Mouse (Mus musculus) retina, postnatal 1 day (tissue): ENCODE measurements around the gene Lrfn1.
"Not testable (repeated sequence)": the region's sequence is repeated elsewhere in the genome, so short reads cannot be mapped to it uniquely, and the experiment has no call there.

Experiments used
- DNase-seq: peaks from one replicate; pipeline ENCODE4 v3.0.0-alpha.2; 2012

The Lrfn1 gene

DNA sequence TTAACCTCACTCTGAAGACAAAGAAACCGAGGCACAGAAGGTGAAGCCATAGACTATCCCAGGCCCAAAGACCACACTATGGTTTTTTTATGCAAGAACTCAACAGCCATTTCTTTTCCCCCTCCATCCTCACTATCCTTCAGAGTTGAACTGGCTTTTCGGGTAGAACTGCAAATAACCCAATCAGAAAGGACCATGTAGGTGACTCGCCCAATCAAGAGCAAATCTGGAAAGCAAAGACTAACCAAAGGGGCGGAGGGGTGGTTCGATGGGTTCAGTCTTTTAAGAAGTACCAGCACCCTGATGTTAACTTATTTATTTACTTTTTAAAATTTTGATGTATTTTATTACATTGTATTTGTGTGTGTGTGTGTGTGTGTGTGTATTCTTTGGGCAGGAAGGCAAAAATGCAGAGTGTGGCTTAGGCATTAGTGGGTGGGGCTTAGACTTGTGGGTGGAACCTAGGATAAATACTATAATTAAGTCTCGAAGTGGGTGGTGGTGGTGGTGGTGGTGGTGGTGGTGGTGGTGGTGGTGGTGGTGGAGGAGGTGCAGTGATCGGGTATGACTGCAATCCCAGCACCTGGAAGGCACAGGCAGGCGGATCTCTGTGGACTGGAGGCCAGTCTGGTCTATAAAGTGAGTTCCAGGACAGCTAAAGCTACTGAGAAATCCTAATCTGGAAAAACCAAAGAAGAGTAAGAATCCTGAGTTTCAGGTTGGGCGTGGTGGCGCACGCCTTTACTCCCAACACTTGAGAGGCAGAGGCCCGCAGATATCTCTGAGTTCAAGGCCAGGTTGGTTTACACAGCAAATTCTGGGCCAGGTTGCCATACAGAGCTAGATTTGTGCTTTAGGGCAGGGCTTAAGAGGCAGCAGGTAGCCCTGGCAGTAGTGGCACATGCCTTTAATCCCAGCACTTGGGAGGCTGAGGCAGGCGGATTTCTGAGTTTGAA, 3.6 kb upstream of the Lrfn1 start:
- DNase-seq: no peak

DNA sequence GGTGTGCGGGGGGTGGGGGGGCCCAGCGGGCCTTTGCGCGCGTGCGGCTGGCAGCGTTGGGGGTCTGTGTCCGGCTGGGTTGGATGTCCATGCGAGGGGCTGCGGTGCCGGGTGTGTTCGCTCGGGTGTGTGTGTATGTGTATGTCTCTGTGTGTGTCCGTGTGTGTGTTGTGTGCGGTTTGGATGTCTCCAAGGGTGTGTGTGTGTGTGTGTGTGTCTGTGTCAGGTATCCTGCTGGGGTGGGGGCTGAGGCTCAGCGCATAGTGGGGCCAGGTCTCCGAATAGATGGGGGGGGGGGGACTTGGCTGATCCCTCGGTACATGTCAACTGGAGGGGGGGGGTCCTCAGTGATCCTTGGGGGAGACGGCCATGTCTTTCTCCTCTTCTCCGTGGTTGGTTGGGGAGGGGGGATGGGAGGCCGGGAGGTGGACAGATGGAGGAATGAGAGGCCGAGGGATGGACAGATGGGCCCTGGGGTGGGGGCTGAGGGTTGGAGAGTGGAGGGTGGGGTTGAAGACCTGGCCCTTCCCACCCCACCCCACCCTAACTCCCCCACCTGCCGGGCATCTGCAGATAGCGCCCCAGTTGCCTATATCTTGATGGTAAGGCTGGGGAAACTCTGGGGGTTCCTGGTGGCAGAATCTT, 703 bp downstream of the Lrfn1 start:
- DNase-seq: peak; percentile 46

DNA sequence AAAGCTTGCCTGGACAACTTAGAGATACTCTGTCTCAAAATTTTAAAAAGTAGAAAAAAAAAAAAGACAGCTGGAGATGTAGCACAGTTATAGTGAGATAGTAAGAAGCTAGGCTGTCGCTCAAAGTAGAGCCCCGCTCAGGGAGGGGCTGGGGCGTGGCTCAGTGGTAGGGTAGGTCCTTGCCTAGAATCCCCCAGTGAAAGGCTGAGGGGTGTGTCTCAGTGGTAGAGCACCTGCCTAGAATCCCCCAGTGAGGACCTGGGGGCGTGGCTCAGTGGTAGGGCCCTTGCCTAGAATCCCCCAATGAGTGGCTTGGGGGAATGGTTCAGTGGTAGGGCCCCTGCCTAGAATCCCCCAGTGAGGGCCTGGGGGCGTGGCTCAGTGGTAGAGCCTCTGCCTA, 8.6 kb downstream of the Lrfn1 start:
- no peak for DNase-seq

DNA sequence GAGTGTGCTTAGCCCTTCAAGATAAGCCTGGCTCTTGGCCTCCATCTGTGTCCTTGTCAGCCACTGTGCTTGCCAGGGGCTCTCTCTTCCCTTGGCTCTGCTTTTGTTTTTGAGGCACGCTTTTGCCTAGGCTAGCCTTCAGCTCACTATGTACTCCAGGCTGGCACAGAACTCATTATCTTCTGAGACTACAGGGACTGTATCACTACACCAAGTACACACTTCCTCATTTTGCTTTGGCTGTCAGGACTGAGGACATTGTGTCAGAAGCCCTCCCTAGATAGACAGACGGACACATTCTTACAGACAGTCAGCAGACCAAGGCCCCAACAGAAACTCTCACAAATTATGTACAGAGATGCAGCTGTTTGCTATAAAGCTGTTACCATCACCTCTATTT, 11.0 kb downstream of the Lrfn1 start:
- DNase-seq: no peak

DNA sequence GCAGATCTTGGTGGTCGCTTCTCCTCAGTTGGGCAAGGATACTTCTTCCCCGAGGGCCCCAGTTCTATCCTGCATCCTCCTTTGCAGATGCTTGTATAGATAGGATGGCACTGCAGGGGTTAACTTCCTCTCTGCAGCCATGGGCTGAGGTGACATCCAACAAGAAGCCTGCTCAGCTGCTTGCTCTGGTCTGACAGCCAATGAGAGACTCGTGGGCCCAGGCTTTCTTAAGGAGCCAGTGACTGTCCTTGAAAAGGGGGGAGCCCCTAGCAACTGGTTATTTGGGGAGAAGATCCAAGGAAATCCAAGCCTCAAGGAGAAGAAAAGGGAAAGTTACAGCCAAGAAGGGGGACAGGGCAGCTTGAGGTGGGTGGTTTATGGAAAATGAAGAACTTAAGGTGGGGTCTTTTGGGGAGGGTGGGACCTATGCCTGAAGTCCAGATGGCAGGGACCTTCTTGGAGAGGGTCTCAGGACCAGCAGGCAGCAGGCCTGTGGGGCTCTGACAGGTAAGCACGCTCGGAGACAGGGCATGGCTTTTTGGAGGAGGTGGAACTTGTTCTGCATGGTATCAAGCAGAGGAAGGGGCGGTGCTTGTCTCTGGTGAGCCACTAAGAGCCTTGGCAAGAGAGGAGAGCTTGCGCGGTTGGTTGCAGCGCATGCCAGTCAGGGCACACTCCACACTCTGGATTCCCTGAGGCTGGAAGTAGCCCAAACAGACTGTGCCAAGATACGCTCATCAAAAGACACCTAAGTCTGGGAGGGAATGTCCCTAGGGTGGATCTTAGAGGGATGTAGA, 12.8 kb downstream of the Lrfn1 start:
- DNase-seq: peak; percentile 71

DNA sequence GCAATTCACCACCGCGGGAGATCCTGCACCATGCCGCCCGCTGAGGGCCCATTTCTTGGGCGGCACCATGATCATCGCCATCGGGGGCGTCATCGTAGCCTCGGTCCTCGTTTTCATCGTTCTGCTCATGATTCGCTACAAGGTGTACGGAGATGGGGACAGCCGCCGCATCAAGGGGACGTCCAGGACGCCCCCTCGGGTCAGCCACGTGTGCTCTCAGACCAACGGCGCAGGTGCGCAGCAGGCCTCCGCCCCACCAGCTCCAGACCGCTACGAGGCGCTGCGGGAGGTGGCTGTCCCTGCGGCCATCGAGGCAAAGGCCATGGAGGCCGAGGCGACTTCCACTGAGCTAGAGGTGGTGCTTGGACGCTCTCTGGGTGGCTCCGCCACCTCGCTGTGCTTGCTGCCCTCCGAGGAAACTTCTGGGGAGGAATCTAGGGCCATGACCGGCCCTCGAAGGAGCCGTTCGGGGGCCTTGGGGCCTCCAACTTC, 15.0 kb downstream of the Lrfn1 start:
- peak; percentile 39 for DNase-seq

DNA sequence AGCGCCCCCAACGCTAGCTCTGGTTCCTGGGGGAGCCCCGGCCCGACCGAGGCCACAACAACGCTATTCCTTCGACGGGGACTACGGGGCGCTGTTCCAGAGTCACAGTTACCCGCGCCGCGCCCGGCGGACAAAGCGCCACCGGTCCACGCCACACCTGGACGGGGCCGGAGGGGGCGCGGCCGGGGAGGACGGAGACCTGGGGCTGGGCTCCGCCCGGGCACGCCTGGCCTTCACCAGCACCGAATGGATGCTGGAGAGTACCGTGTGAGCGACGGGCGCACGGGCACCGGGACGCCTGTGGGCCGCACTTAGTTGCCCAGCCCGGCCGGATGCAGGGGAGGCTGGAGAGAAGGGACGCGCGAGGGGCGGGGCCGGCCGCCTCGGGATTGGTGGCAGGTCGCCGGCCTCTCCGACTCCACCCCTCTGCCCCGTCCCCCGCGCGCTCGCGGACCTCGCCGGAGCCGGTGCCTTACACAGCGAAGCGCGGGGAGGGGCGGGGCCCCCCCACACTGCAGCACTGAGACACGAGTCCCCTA, 15.5 kb downstream of the Lrfn1 start:
- peak; percentile 81 for DNase-seq

DNA sequence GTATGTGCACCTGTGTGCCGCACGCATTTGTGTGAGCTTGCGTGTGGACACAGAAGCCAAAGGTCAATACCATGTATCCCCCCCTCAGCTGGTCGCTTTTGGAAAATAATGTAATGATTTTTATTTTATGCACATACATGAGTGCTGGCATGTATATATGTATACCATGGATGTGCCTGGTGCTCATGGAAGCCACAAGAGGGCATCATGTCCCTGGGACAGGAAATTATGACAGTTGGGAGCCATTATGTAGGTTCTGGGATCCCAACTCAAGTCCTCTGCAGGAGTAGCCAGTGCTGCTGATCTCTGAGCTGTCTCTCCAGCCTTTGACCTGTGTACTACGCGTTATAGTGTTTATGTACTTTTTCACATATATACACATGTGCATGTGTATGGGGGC, 24.4 kb downstream of the Lrfn1 start:
- DNase-seq: no peak

DNA sequence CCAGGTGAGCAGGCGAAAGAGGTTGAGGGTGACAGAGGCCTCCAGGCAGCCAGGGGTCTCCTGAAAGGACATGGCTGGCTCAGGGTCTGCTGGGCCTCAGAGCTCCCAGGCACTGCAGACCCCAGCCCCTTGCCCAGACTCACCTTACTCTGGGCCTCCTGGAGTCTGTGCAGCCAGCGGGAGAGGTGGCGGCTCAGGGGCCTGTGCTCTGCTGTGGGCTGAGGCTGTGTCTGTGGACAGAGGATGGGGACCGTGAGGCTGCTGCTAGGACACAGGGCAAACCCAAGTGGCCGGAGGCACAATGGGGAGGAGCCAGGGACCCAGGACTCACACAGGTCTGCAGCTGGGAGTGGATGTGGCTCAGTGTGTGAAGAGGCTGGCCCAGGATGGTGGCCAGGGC, 25.6 kb downstream of the Lrfn1 start:
- no peak for DNase-seq

DNA sequence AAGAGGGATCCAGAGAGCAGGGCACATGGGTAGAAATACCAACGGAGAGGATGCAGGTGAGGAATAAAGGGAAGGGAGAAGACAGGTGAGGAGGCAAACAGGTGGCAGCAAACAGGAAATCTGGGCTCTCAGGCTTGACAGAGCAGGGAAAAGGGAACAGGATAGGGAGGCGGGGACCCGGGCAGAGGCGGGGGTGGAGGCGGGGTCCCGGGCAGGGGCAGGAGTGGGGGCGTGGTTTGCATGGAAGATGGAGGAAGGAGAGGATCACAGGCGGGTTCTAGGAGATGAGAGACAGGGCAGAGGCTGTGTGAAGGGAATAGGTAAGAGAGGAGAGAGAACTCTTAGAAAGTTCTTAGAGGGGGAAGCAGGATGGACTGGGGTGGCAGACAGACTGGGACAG, 27.1 kb downstream of the Lrfn1 start:
- peak; percentile 20 for DNase-seq

DNA sequence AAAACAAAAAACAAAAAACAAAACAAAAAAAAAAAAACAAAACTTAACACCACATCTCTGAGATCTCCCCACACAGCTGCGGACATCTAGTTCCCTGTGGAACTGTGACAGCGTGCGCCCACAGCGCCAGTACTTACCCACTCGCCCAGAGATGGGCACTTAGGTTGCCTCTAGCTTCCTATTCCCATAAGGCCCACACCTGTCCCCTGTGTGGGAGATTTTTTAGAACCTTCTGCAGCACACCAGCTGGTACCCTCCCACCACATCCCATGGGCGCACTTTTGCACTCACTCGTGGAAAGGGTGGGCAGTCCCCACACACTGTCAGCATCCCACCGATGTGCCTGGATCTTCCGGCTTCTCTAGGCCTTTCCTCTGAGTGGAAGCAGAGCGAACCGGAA, 31.1 kb downstream of the Lrfn1 start:
- no peak for DNase-seq

DNA sequence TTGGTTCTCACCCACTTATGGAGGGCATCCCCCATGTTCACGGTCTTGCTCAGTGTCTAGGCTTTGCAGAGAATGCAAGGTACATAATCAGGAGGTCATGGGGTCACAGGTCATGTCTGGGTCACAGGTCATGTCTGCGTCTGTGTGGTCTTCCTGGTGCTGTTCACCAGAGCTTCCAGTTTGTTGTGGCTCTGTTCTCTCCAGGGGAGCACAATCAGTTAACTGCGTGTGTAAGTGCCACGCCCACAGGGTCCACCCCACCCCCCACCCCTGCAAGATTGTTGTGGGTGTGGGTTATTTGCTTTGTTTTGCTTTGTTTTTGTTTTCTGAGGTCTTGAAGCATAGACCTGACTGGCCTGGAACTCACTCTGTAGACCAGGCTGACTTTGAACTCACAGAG, 32.4 kb downstream of the Lrfn1 start:
- no peak for DNase-seq

DNA sequence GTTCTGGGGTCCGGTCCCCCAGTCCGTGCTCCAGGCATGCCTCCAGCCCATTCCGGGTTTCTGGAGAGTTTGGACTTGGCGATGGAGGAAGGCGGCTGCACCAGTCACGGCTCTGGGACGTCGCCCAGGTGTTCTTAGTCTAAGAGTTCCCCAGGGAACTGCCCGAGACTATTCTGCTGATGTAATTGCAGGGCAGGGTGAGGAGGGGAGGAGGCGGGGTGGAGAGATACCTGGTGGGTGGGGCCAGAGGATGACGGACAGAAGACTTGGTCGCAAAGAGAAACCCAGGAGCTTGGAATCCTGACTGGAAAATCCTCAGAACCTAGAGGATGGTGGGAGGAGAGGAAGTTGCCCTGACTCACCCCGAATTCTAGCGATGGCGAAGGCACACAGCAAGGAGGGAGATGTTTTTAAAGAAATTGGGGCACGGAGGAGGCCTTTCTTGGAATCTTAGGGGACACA, 36.3 kb downstream of the Lrfn1 start:
- DNase-seq: peak; percentile 35

DNA sequence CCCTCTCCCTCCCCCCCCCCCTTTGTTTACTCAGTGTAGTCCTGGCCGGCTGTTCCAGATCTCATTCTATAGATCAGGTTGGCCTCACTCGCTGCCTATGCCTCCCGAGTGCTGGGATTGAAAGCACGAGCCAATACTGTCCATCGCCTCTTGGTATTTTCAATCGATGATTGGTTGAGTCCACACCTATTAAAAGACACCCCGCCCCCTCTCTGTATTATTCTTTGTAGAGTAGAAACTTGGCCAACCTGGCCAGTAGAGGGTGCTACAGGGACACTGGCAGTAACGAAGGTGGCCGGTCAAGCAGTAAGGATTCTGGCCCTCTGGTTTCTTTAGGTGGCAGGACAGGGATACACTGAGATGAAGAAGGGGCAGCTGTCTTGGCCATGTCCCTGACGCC, 38.6 kb downstream of the Lrfn1 start:
- DNase-seq: peak; percentile 76

DNA sequence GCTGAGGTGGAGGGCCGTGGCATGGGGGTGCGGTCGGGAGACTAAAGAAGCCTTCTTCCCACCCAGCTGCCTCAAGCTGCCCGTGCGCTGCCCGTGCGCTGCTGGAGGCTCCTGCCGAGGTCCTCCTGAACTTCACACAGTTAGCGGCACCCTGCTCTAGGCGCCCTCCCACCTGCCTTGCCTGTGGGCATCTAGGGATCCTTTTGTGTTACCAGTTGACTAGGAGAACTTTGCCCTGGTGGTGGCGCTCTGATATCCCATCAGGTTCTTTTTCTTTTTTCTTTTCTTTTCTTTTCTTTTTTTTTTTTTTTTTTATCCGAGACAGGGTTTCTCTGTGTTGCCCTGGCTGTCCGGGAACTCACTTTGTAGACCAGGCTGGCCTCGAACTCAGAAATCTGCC, 39.1 kb downstream of the Lrfn1 start:
- DNase-seq: peak; percentile 9

DNA sequence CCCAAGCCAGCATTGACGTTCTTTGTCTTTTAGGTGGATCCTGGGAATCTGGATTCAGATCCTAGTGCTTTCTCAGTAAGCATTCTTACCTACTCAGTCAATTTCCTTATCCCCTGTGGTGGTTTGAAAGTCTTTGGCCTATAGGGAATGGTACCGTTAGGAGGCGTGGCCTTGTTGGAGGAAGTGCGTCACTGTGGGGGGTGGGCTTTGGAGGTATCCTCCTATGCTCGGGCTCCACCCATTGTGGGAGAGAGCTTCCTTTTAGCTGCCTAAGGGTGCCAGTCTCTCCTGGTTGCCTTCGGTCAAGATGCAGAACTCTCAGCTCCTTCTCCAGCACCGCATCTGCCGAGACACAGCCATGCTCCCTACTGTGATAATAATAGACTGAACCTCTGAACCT, 40.5 kb downstream of the Lrfn1 start:
- no peak for DNase-seq

DNA sequence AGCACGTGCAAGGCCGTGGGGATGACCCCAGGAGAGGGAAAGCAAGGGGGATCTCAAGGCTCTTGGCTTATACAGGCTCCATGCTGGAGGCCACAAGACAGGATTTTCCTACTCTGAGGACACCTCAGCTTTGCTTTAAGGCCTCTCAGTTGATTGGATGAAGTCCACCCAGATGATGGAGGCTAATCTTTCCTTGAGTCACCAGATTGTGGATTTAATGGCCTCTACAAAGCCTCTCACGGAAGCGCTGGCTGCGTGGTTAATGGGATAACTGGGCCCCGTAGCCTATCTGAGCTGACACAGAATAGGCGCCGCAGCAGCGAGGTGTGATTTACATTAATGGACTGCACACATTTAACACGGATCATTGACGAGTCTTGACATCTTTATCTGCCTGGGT, 43.6 kb downstream of the Lrfn1 start:
- peak; percentile 83 for DNase-seq

DNA sequence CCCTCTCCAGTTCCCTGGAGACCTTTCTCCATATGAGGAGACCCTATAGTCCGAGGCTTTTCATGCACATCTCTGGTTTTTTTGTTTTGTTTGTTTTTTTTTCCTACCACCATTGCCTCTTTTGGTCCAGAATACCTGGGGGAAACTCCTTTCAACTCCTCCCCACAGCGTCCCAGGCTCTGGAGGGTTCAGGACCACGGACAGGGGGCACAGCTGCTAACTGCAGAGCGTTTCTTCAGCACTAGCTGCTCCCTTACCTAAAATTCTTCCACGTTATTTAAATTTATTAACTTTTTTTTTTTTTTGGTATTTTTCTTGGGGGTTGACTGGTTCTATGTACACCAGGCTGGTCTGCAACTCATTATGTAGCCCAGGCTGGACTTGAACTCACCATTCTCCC, 53.8 kb downstream of the Lrfn1 start:
- DNase-seq: no peak

DNA sequence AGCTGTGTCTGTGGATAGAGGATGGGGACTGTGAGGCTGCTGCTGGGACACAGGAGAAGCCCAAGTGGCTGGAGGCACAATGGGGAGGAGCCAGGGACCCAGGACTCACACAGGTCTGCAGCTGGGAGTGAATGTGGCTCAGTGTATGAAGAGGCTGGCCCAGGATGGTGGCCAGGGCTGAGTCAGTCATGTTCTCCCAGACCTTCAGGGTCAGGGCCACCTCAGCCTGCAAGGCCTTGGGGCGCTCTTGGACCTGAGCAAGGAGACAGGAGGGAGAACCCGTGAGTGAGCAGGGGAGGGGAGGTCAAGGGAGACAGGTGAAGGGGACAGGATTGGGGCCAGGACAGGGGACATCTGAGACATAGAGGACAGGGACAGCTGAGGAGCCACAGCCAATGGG, 57.3 kb downstream of the Lrfn1 start:
- not testable (repeated sequence) for DNase-seq

DNA sequence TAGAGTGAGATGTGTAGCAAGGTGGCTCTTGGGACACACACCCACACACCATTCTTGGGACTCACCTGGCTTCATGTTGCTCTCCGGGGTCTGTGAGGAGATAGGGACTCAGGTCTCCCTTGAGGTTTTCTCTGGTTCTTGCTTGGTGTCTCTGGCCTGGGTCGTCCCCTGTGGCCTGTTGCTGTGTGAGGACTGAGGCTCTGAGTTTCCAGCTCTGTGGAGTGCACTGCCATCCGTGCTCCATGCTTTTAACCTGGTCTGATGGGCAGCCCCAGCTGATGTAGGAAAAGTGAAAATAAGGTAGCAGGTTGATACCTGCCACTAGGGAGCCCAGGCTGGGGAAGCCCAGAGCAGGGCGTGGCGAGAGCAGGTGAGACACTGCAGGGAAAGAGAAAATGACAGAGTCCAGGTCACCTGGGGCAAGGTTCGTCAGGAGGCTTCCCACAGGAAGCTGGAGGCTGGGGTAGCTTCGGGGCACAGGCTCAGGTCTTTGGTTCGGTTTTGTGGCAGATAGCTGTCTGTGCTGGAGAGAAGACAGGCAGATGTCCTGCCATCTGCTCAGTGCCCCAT, 58.7 kb downstream of the Lrfn1 start, which contains the start of gene Ifnl2:
Ifnl2 (minus strand) TSS at position 51 of the 570 bp plus-strand sequence.
- not testable (repeated sequence) for DNase-seq

DNA sequence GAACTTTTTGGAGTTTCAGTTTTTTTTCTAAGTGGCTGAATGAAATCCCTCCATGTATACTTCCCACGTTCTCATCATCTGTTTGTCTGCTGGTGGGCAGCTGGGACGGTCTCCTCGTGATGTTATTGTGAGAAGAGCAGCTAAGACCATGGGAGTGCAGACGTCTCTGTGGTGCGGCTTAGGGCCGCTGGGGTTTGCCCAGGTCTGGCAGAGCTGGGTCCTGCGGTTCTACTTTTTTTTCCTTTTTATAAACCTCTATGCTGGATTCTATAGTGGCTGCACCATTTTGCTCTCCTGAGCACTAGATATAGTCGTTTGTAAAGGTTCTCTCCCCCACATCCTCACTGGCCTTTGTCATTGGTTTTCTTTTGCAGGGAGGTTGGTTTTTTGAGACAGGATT, 59.7 kb downstream of the Lrfn1 start:
- DNase-seq: no peak
